Mouse (Mus musculus): ENCODE results near the gene Dync1li1. TPM values are rescaled to one million over a fixed set of nuclear protein-coding genes. Genes with fewer than 3 reads are reported as not detected.
A peak's percentile ranks its signal among the peaks of the same experiment; 100 is the strongest.

Gene Dync1li1
- polyA plus RNA-seq, 1 experiment from 2014 or later, result 16.3 TPM

- DNase-seq (no peak), ATAC-seq (no peak)
- Histone ChIP-seq H3K36me3 (replicated peaks; ENCODE audit: insufficient read depth, low read length) (peaks cover 42% of the 10 kb centered on the region), H3K9ac (replicated peaks) (no peak overlapping the region), H3K4me3 (ENCODE audit: low read depth, low read length) (no peak overlapping the region), H3K27ac (ENCODE audit: low read depth) (no peak overlapping the region), H3K4me2 (ENCODE audit: low read depth, low read length) (no peak overlapping the region), H3K4me1 (ENCODE audit: insufficient read depth) (0 out of 2 replicates have a peak, but pooled peaks cover 3% of the 10 kb centered on the region), H3K27me3 (ENCODE audit: insufficient read depth, low read length) (no peaks in the 10 kb centered on the region), H3K9me3 (ENCODE audit: low read length) (no peaks in the 10 kb centered on the region)
- TF ChIP-seq EP300 (IDR thresholded peaks at IDR 0.05; ENCODE audit: low read depth) (no peak), CTCF (IDR thresholded peaks at IDR 0.05; ENCODE audit: low read depth) (no peak)
- 73% methylated on average over 11 of the region's 11 CpGs for WGBS (ENCODE audit: insufficient replicate concordance)
These were observed 73.3 kb downstream of the Dync1li1 start for GRCm38 (mm10) chr9:114761848-114762247.

- Histone ChIP-seq H3K27me3 (ENCODE audit: insufficient read depth, low read length) (no peaks in the 10 kb centered on the region), H3K9me3 (ENCODE audit: low read length) (no peaks in the 10 kb centered on the region), H3K9ac (replicated peaks) (no peak overlapping the region), H3K4me3 (ENCODE audit: low read depth, low read length) (no peak overlapping the region), H3K4me1 (ENCODE audit: insufficient read depth) (peaks cover 7% of the 10 kb centered on the region; the same call in 1 of the 2 replicates), H3K36me3 (replicated peaks; ENCODE audit: insufficient read depth, low read length) (peaks cover 39% of the 10 kb centered on the region), H3K27ac (ENCODE audit: low read depth) (no peak overlapping the region), H3K4me2 (ENCODE audit: low read depth, low read length) (no peak overlapping the region)
- 63% methylated on average over 13 of the region's 13 CpGs for WGBS (ENCODE audit: insufficient replicate concordance)
- TF ChIP-seq CTCF (IDR thresholded peaks at IDR 0.05; ENCODE audit: low read depth) (peak; percentile 68), EP300 (IDR thresholded peaks at IDR 0.05; ENCODE audit: low read depth) (no peak)
- no peak for ATAC-seq
- peak; percentile 60 for DNase-seq
These were observed 74.8 kb downstream of the Dync1li1 start for GRCm38 (mm10) chr9:114763341-114763740.

- DNase-seq (no peak), ATAC-seq (no peak)
- Histone ChIP-seq H3K4me1 (ENCODE audit: insufficient read depth) (peaks cover 4% of the 10 kb centered on the region), H3K4me2 (ENCODE audit: low read depth, low read length) (no peak overlapping the region), H3K27me3 (ENCODE audit: insufficient read depth, low read length) (no peaks in the 10 kb centered on the region), H3K9me3 (ENCODE audit: low read length) (no peaks in the 10 kb centered on the region), H3K36me3 (replicated peaks; ENCODE audit: insufficient read depth, low read length) (peaks cover 5% of the 10 kb centered on the region), H3K9ac (replicated peaks) (no peak overlapping the region), H3K4me3 (ENCODE audit: low read depth, low read length) (no peak overlapping the region), H3K27ac (ENCODE audit: low read depth) (no peak overlapping the region)
- TF ChIP-seq EP300 (IDR thresholded peaks at IDR 0.05; ENCODE audit: low read depth) (no peak), CTCF (IDR thresholded peaks at IDR 0.05; ENCODE audit: low read depth) (no peak)
- WGBS (ENCODE audit: insufficient replicate concordance), result 80% methylated on average over 13 of the region's 13 CpGs
These were observed 78.4 kb downstream of the Dync1li1 start for GRCm38 (mm10) chr9:114767030-114767429.

GRCm38 (mm10) chr9:114767507-114767906, 78.9 kb downstream of the Dync1li1 start:
- no peak for DNase-seq
- H3K4me2 ChIP-seq (ENCODE audit: low read depth, low read length), result no peak overlapping the region
- no peaks in the 10 kb centered on the region for H3K9me3 ChIP-seq (ENCODE audit: low read length)

GRCm38 (mm10) chr9:114768066-114768465, 79.5 kb downstream of the Dync1li1 start:
- no peak for DNase-seq
- WGBS (ENCODE audit: insufficient replicate concordance), result 61% methylated on average over 10 of the region's 10 CpGs
- Histone ChIP-seq H3K9ac (replicated peaks) (no peak overlapping the region), H3K4me3 (ENCODE audit: low read depth, low read length) (no peak overlapping the region), H3K27me3 (ENCODE audit: insufficient read depth, low read length) (no peaks in the 10 kb centered on the region), H3K4me2 (ENCODE audit: low read depth, low read length) (no peak overlapping the region), H3K4me1 (ENCODE audit: insufficient read depth) (peaks cover 4% of the 10 kb centered on the region), H3K36me3 (replicated peaks; ENCODE audit: insufficient read depth, low read length) (peaks cover 6% of the 10 kb centered on the region), H3K27ac (ENCODE audit: low read depth) (no peak overlapping the region), H3K9me3 (ENCODE audit: low read length) (no peaks in the 10 kb centered on the region)
- no peak for TF ChIP-seq EP300 (IDR thresholded peaks at IDR 0.05; ENCODE audit: low read depth)
- no peak for TF ChIP-seq CTCF (IDR thresholded peaks at IDR 0.05; ENCODE audit: low read depth)
- ATAC-seq, result no peak

More at GRCm38 (mm10) chr9:114767507-114767906, 78.9 kb downstream of the Dync1li1 start:
- TF ChIP-seq EP300 (IDR thresholded peaks at IDR 0.05; ENCODE audit: low read depth) (no peak), CTCF (IDR thresholded peaks at IDR 0.05; ENCODE audit: low read depth) (no peak)
- 78% methylated on average over 2 of the region's 2 CpGs for WGBS (ENCODE audit: insufficient replicate concordance)
- Histone ChIP-seq H3K27me3 (ENCODE audit: insufficient read depth, low read length) (no peaks in the 10 kb centered on the region), H3K27ac (ENCODE audit: low read depth) (no peak overlapping the region), H3K36me3 (replicated peaks; ENCODE audit: insufficient read depth, low read length) (peaks cover 6% of the 10 kb centered on the region), H3K4me3 (ENCODE audit: low read depth, low read length) (no peak overlapping the region), H3K4me1 (ENCODE audit: insufficient read depth) (peaks cover 4% of the 10 kb centered on the region), H3K9ac (replicated peaks) (no peak overlapping the region)
- ATAC-seq, result no peak

GRCm38 (mm10) chr9:114770224-114770623, 81.6 kb downstream of the Dync1li1 start:
- 40% methylated on average over 4 of the region's 4 CpGs for WGBS (ENCODE audit: insufficient replicate concordance)
- no peak overlapping the region for H3K4me2 ChIP-seq (ENCODE audit: low read depth, low read length)
- no peak overlapping the region for H3K4me3 ChIP-seq (ENCODE audit: low read depth, low read length)
- H3K36me3 ChIP-seq (replicated peaks; ENCODE audit: insufficient read depth, low read length), result peaks cover 6% of the 10 kb centered on the region
- no peak overlapping the region for H3K27ac ChIP-seq (ENCODE audit: low read depth)
- H3K9me3 ChIP-seq (ENCODE audit: low read length), result no peaks in the 10 kb centered on the region
- no peak overlapping the region for H3K9ac ChIP-seq (replicated peaks)
- H3K4me1 ChIP-seq (ENCODE audit: insufficient read depth), result peaks cover 4% of the 10 kb centered on the region
- peak; percentile 41 for DNase-seq
- TF ChIP-seq EP300 (IDR thresholded peaks at IDR 0.05; ENCODE audit: low read depth) (no peak), CTCF (IDR thresholded peaks at IDR 0.05; ENCODE audit: low read depth) (no peak)
- no peaks in the 10 kb centered on the region for H3K27me3 ChIP-seq (ENCODE audit: insufficient read depth, low read length)
- peak; percentile 46; the same call in 1 of the 2 replicates for ATAC-seq

GRCm38 (mm10) chr9:114771565-114771964, 83.0 kb downstream of the Dync1li1 start:
- DNase-seq, result no peak
- no peak overlapping the region for H3K4me3 ChIP-seq (ENCODE audit: low read depth, low read length)
- H3K9ac ChIP-seq (replicated peaks), result no peak overlapping the region
- no peaks in the 10 kb centered on the region for H3K27me3 ChIP-seq (ENCODE audit: insufficient read depth, low read length)
- H3K4me1 ChIP-seq (ENCODE audit: insufficient read depth), result peaks cover 6% of the 10 kb centered on the region
- H3K4me2 ChIP-seq (ENCODE audit: low read depth, low read length), result no peak overlapping the region
- peaks cover 6% of the 10 kb centered on the region for H3K36me3 ChIP-seq (replicated peaks; ENCODE audit: insufficient read depth, low read length)
- H3K27ac ChIP-seq (ENCODE audit: low read depth), result no peak overlapping the region
- ATAC-seq, result no peak
- TF ChIP-seq CTCF (IDR thresholded peaks at IDR 0.05; ENCODE audit: low read depth) (no peak), EP300 (IDR thresholded peaks at IDR 0.05; ENCODE audit: low read depth) (no peak)
- 78% methylated on average over 7 of the region's 7 CpGs for WGBS (ENCODE audit: insufficient replicate concordance)
- H3K9me3 ChIP-seq (ENCODE audit: low read length), result no peaks in the 10 kb centered on the region

Other genes starting within 250 kb of the Dync1li1 start
- not detected in 2 replicates for gene Ccr4, start 183.9 kb upstream of the Dync1li1 start, polyA plus RNA-seq (2015; fragmentation: Nextera tagmentation; extraction: Ambion mirVana)
- not detected in 2 replicates for gene C130032M10Rik, start 173.1 kb upstream of the Dync1li1 start, polyA plus RNA-seq (2015; fragmentation: Nextera tagmentation; extraction: Ambion mirVana)
- gene Trim71, start 124.4 kb upstream of the Dync1li1 start, polyA plus RNA-seq (2015; fragmentation: Nextera tagmentation; extraction: Ambion mirVana), result 0.05 and 0.06 TPM in 2 replicates
- gene Cnot10, start 48.6 kb upstream of the Dync1li1 start, polyA plus RNA-seq (2015; fragmentation: Nextera tagmentation; extraction: Ambion mirVana), result 14.4 and 15.8 TPM in 2 replicates
- 27.7 and 30.1 TPM in 2 replicates for gene Cmtm6, start 42.3 kb downstream of the Dync1li1 start, polyA plus RNA-seq (2015; fragmentation: Nextera tagmentation; extraction: Ambion mirVana)
- gene Cmtm7, start 93.1 kb downstream of the Dync1li1 start, polyA plus RNA-seq (2015; fragmentation: Nextera tagmentation; extraction: Ambion mirVana), result 57.7 and 58.2 TPM in 2 replicates
- gene Cmtm8, start 155.4 kb downstream of the Dync1li1 start, polyA plus RNA-seq (2015; fragmentation: Nextera tagmentation; extraction: Ambion mirVana), result 109 and 110 TPM in 2 replicates
- gene Gpd1l, start 245.2 kb downstream of the Dync1li1 start, polyA plus RNA-seq (2015; fragmentation: Nextera tagmentation; extraction: Ambion mirVana), result 6.8 and 7.0 TPM in 2 replicates